Comparison of ENCODE assay signal across 23 mouse cellular contexts in genomic region chr9:23041025-23041424, GRCm38 (mm10).
DNase-seq lines count a peak whose midpoint lies in the region; ATAC-seq and TF ChIP-seq lines count a peak whose summit lies in the region.
"Had no signal": no experiment of that assay in that cellular context is flagged by ENCODE, and none has a peak within 500 bp of the region (broad histone marks: within the 10 kb centered on the region; RNA-seq: fewer than 3 reads in every experiment).

No protein-coding gene starts in this region.

- no peak for DNase-seq in heart, postnatal 10 days
- peak; percentile 75 for DNase-seq in lung, embryonic 14.5 days
- no peak for DNase-seq in lung, postnatal 10 days
- DNase-seq in neural tube, embryonic 10.5 days (ENCODE audit: extremely low spot score, low spot score), result no peak
- DNase-seq in hindbrain, embryonic 11.5 days (ENCODE audit: low spot score), result no peak
- DNase-seq: adrenal gland, adult 2 months; cerebellum, adult 11 months; cerebellum, adult 9-11 months; gastrocnemius, postnatal 14 days; heart, adult 18-20 months; kidney, adult 9 months; right cerebral cortex, postnatal 14 days; thymus, adult 2 months; thymus, postnatal 4 days had no signal

- whole genome bisulfite sequencing in heart, embryonic 13.5 days, result 23% methylated on average over 5 of the region's 5 CpGs
- WGBS in lung, embryonic 14.5 days, result 16% methylated on average over 5 of the region's 5 CpGs
- 43% methylated on average over 5 of the region's 5 CpGs for WGBS in neural tube, embryonic 13.5 days
- 37% methylated on average over 5 of the region's 5 CpGs for WGBS in limb, embryonic 15.5 days
- WGBS in hindbrain, embryonic 11.5 days, result 65% methylated on average over 5 of the region's 5 CpGs

- peaks cover 20% of the 10 kb centered on the region; the same call in 1 of the 2 replicates for H3K27me3 ChIP-seq in heart, embryonic 13.5 days (replicated peaks)
- no peaks in the 10 kb centered on the region for H3K27me3 ChIP-seq in lung, embryonic 14.5 days (ENCODE audit: insufficient read depth, low read length)
- peaks cover 6% of the 10 kb centered on the region for H3K27me3 ChIP-seq in neural tube, embryonic 13.5 days
- peaks cover 7% of the 10 kb centered on the region; the same call in 1 of the 2 replicates for H3K27me3 ChIP-seq in limb, embryonic 15.5 days
- no peaks in the 10 kb centered on the region; the same call in 1 of the 2 replicates for H3K27me3 ChIP-seq in hindbrain, embryonic 11.5 days (ENCODE audit: control insufficient read depth, insufficient read depth, low read length)

- no peak for TF ChIP-seq CTCF in lung, embryonic 14.5 days (IDR thresholded peaks at IDR 0.05; ENCODE audit: low read depth)

- peaks cover 37% of the 10 kb centered on the region for H3K4me1 ChIP-seq in heart, embryonic 13.5 days
- peaks cover 27% of the 10 kb centered on the region for H3K4me1 ChIP-seq in lung, embryonic 14.5 days (ENCODE audit: insufficient read depth)
- peaks cover 47% of the 10 kb centered on the region for H3K4me1 ChIP-seq in neural tube, embryonic 13.5 days (replicated peaks)
- peaks cover 23% of the 10 kb centered on the region for H3K4me1 ChIP-seq in limb, embryonic 15.5 days
- H3K4me1 ChIP-seq in hindbrain, embryonic 11.5 days (replicated peaks; ENCODE audit: control insufficient read depth, insufficient read depth, low read length), result peaks cover 4% of the 10 kb centered on the region

- no peak overlapping the region for H3K4me3 ChIP-seq in heart, embryonic 13.5 days
- H3K4me3 ChIP-seq in lung, embryonic 14.5 days (ENCODE audit: low read depth, low read length), result no peak overlapping the region
- no peak overlapping the region for H3K4me3 ChIP-seq in neural tube, embryonic 13.5 days
- no peak overlapping the region for H3K4me3 ChIP-seq in limb, embryonic 15.5 days
- H3K4me3 ChIP-seq in hindbrain, embryonic 11.5 days (ENCODE audit: low read depth, low read length), result no peak overlapping the region
- H3K4me3 ChIP-seq: forebrain, embryonic 10.5 days had no signal

- H3K9me3 ChIP-seq in heart, embryonic 13.5 days, result no peaks in the 10 kb centered on the region
- H3K9me3 ChIP-seq in lung, embryonic 14.5 days (ENCODE audit: low read depth, low read length), result no peaks in the 10 kb centered on the region
- no peaks in the 10 kb centered on the region for H3K9me3 ChIP-seq in neural tube, embryonic 13.5 days
- H3K9me3 ChIP-seq in limb, embryonic 15.5 days, result no peaks in the 10 kb centered on the region
- H3K9me3 ChIP-seq in hindbrain, embryonic 11.5 days (ENCODE audit: control insufficient read depth, low read length), result no peaks in the 10 kb centered on the region
- H3K9me3 ChIP-seq: forebrain, embryonic 10.5 days had no signal

- H3K9ac ChIP-seq in heart, embryonic 13.5 days, result no peak overlapping the region
- no peak overlapping the region for H3K9ac ChIP-seq in lung, embryonic 14.5 days
- no peak overlapping the region for H3K9ac ChIP-seq in neural tube, embryonic 13.5 days
- no peak overlapping the region for H3K9ac ChIP-seq in limb, embryonic 15.5 days
- no peak overlapping the region for H3K9ac ChIP-seq in hindbrain, embryonic 11.5 days (ENCODE audit: low read depth, low read length)
- H3K9ac ChIP-seq: liver, embryonic 14.5 days had no signal

- no peaks in the 10 kb centered on the region for H3K36me3 ChIP-seq in heart, embryonic 13.5 days
- no peaks in the 10 kb centered on the region for H3K36me3 ChIP-seq in lung, embryonic 14.5 days (ENCODE audit: insufficient read depth)
- H3K36me3 ChIP-seq in neural tube, embryonic 13.5 days, result no peaks in the 10 kb centered on the region
- no peaks in the 10 kb centered on the region for H3K36me3 ChIP-seq in limb, embryonic 15.5 days
- H3K36me3 ChIP-seq in hindbrain, embryonic 11.5 days (ENCODE audit: control insufficient read depth, insufficient read depth, low read length), result no peaks in the 10 kb centered on the region
- H3K36me3 ChIP-seq: forebrain, embryonic 10.5 days had no signal

- peak overlapping the region; percentile 42; the same call in 1 of the 2 replicates for H3K27ac ChIP-seq in heart, embryonic 13.5 days (replicated peaks)
- peak overlapping the region; percentile 70; the same call in 1 of the 2 replicates for H3K27ac ChIP-seq in lung, embryonic 14.5 days (ENCODE audit: low read depth)
- H3K27ac ChIP-seq in neural tube, embryonic 13.5 days (replicated peaks), result 0 out of 2 replicates have a peak overlapping the region, but pooled peaks have one; percentile 42
- 0 out of 2 replicates have a peak overlapping the region, but pooled peaks have one; percentile 2 for H3K27ac ChIP-seq in limb, embryonic 15.5 days
- no peak overlapping the region for H3K27ac ChIP-seq in hindbrain, embryonic 11.5 days (ENCODE audit: low read depth, low read length)
- H3K27ac ChIP-seq: forebrain, embryonic 10.5 days; liver, embryonic 14.5 days; stomach, postnatal 0 days had no signal

- intact Hi-C loops in heart, postnatal 10 days (cut with DNase I), result loop anchor here (5.0 kb wide), 1 partner anchor 41 kb away; no protein-coding TSS in a partner anchor

- no peak for ATAC-seq in heart, embryonic 13.5 days (ENCODE audit: extremely low read depth, insufficient number of reproducible peaks, low FRiP score, low TSS enrichment)
- ATAC-seq in lung, embryonic 14.5 days (ENCODE audit: insufficient read depth), result peak; percentile 59
- ATAC-seq in neural tube, embryonic 13.5 days (ENCODE audit: low read depth), result no peak
- no peak for ATAC-seq in limb, embryonic 15.5 days (ENCODE audit: insufficient number of reproducible peaks, low FRiP score, low TSS enrichment, low read depth)
- no peak for ATAC-seq in hindbrain, embryonic 11.5 days (ENCODE audit: low FRiP score)
- ATAC-seq: forebrain, embryonic 16.5 days; hindbrain, embryonic 16.5 days; Patski had no signal

- no peak overlapping the region for H3K4me2 ChIP-seq in heart, embryonic 13.5 days
- no peak overlapping the region for H3K4me2 ChIP-seq in lung, embryonic 14.5 days
- no peak overlapping the region for H3K4me2 ChIP-seq in neural tube, embryonic 13.5 days
- H3K4me2 ChIP-seq in limb, embryonic 15.5 days, result no peak overlapping the region
- no peak overlapping the region for H3K4me2 ChIP-seq in hindbrain, embryonic 11.5 days (replicated peaks; ENCODE audit: low read depth, low read length)
